Mouse (Mus musculus) midbrain, postnatal 0 days (tissue): ENCODE data around the gene Bahd1. TPM values are rescaled to one million over a fixed set of nuclear protein-coding genes. Genes with fewer than 3 reads are reported as not detected.

Experiments
- ATAC-seq: fragments of 200-750 bp; cut with Nextera tagmentation; 2 replicates; pipeline ENCODE4 v1.8.0; 2017; ENCODE audit warnings: moderate number of reproducible peaks, mild to moderate bottlenecking, moderate TSS enrichment, moderate library complexity; ENCODE audit not compliant: low FRiP score
- DNase-seq: peaks from one replicate; pipeline ENCODE4 v3.0.0-alpha.2; 2015; ENCODE audit warnings: low spot score
- H3K27ac ChIP-seq: fragments of 300-500 bp; sonication (generic); 2 replicates; pipeline ENCODE4 v1.5.1; 2014; ENCODE audit warnings: low read depth, mild to moderate bottlenecking, low read length, mixed read lengths
- H3K27me3 ChIP-seq: fragments of 300-500 bp; sonication (generic); 2 replicates; pipeline ENCODE4 v1.6.1; 2014; ENCODE audit warnings: low read length, control low read depth, mixed read lengths; ENCODE audit not compliant: insufficient read depth
- H3K36me3 ChIP-seq: fragments of 300-500 bp; sonication (generic); 2 replicates; pipeline ENCODE4 v1.6.1; 2014; ENCODE audit warnings: low read length, control low read depth, mixed read lengths; ENCODE audit not compliant: insufficient read depth
- H3K4me1 ChIP-seq: fragments of 300-500 bp; sonication (generic); 2 replicates; pipeline ENCODE4 v1.6.1; 2014; ENCODE audit warnings: mild to moderate bottlenecking, control low read depth, antibody characterized with exemption, low read length, mixed read lengths; ENCODE audit not compliant: insufficient read depth
- H3K4me2 ChIP-seq: fragments of 300-500 bp; sonication (generic); 2 replicates; pipeline ENCODE4 v1.6.1; 2014; ENCODE audit warnings: low read depth, mild to moderate bottlenecking, low read length, mixed read lengths; ENCODE audit not compliant: poor library complexity, severe bottlenecking
- H3K4me3 ChIP-seq: fragments of 300-500 bp; sonication (generic); 2 replicates; pipeline ENCODE4 v1.5.1; 2014; ENCODE audit warnings: low read depth, mild to moderate bottlenecking, low read length, moderate library complexity
- H3K9ac ChIP-seq: fragments of 300-500 bp; sonication (generic); replicated peaks from 2 replicates; pipeline ENCODE4 v1.6.1; 2014; ENCODE audit warnings: mild to moderate bottlenecking, low read length, moderate library complexity, mixed read lengths; ENCODE audit not compliant: poor library complexity, severe bottlenecking
- H3K9me3 ChIP-seq: fragments of 300-500 bp; sonication (generic); 2 replicates; pipeline ENCODE4 v1.6.1; 2016; ENCODE audit warnings: low read length, control low read depth
- CTCF ChIP-seq: IDR thresholded peaks from 2 replicates; pipeline ENCODE4 v1.5.1; 2016; ENCODE audit warnings: antibody characterized with exemption, mild to moderate bottlenecking
- WGBS: fragments of 180-500 bp; shearing (Covaris S2); extraction: QIAGEN DNeasy Blood & Tissue Kit; methylation state at CpG from one replicate; pipeline ENCODE4 v1.1.7; 2014; 5-methylcytosine and 5-hydroxymethylcytosine counted together
- polyA plus RNA-seq: library from polyadenylated mRNA; unstranded; fragments of >200 nt; fragmentation: Nextera tagmentation; extraction: Ambion mirVana; gene quantifications from 2 replicates; pipeline ENCODE4 v1.2.1, GENCODE M21; 2015
- total RNA-seq: library from RNA; depleted of rRNA; stranded (reverse); fragments of >200 nt; gene quantifications from 2 replicates; pipeline ENCODE4 v1.2.3, GENCODE M21; 2014

Bahd1 gene
- total and polyA plus RNA-seq, 2 experiments from 2014 or later, result 6.1 to 28.6 TPM

GRCm38 (mm10) chr2:118895990-118896913 lies 3.9 kb upstream of the Bahd1 start:
- WGBS, result 2% methylated on average over 36 of the region's 38 CpGs
- Histone ChIP-seq H3K4me3 (peak overlapping the region; percentile 41), H3K36me3 (no peaks in the 10 kb centered on the region), H3K27me3 (peaks cover 56% of the 10 kb centered on the region), H3K27ac (no peak overlapping the region), H3K9ac (peak overlapping the region; percentile 34; the same call in 1 of the 2 replicates), H3K4me2 (peak overlapping the region; percentile 82), H3K9me3 (no peaks in the 10 kb centered on the region), H3K4me1 (peaks cover 11% of the 10 kb centered on the region; the same call in 1 of the 2 replicates)
- no peak for TF ChIP-seq CTCF
- ATAC-seq (no peak), DNase-seq (no peak)

- Histone ChIP-seq H3K9me3 (no peaks in the 10 kb centered on the region), H3K27me3 (peaks cover 56% of the 10 kb centered on the region), H3K4me1 (peaks cover 11% of the 10 kb centered on the region; the same call in 1 of the 2 replicates), H3K36me3 (no peaks in the 10 kb centered on the region), H3K9ac (peak overlapping the region; percentile 34; the same call in 1 of the 2 replicates), H3K4me2 (peak overlapping the region; percentile 82), H3K4me3 (peak overlapping the region; percentile 41), H3K27ac (no peak overlapping the region)
- WGBS, result under 1% methylated on average over 13 of the region's 13 CpGs
- no peak for TF ChIP-seq CTCF
- ATAC-seq (no peak), DNase-seq (no peak)
Measured at GRCm38 (mm10) chr2:118896914-118897291, 3.3 kb upstream of the Bahd1 start.

- ATAC-seq, result no peak
- Histone ChIP-seq H3K36me3 (no peaks in the 10 kb centered on the region), H3K9ac (0 out of 2 replicates have a peak overlapping the region, but pooled peaks have one; percentile 34), H3K27ac (no peak overlapping the region), H3K9me3 (no peaks in the 10 kb centered on the region), H3K4me2 (peak overlapping the region; percentile 82), H3K4me1 (peaks cover 11% of the 10 kb centered on the region; the same call in 1 of the 2 replicates), H3K27me3 (peaks cover 56% of the 10 kb centered on the region), H3K4me3 (peak overlapping the region; percentile 41)
- DNase-seq, result no peak
- 2% methylated on average over 7 of the region's 7 CpGs for WGBS
- TF ChIP-seq CTCF, result no peak
Measured at GRCm38 (mm10) chr2:118897392-118897791, 2.8 kb upstream of the Bahd1 start.

- ATAC-seq (no peak), DNase-seq (no peak)
- no peak overlapping the region for H3K4me2 ChIP-seq
- peaks cover 56% of the 10 kb centered on the region for H3K27me3 ChIP-seq
- H3K36me3 ChIP-seq, result no peaks in the 10 kb centered on the region
- no peak for TF ChIP-seq CTCF
- no peak overlapping the region for H3K4me3 ChIP-seq
- no peaks in the 10 kb centered on the region for H3K9me3 ChIP-seq
- WGBS, result 3% methylated on average over 11 of the region's 11 CpGs
- H3K27ac ChIP-seq, result no peak overlapping the region
- H3K9ac ChIP-seq, result no peak overlapping the region
- peaks cover 11% of the 10 kb centered on the region; the same call in 1 of the 2 replicates for H3K4me1 ChIP-seq
Measured at GRCm38 (mm10) chr2:118897808-118898207, 2.4 kb upstream of the Bahd1 start.

GRCm38 (mm10) chr2:118898771-118899170 lies 1.4 kb upstream of the Bahd1 start:
- TF ChIP-seq CTCF, result no peak
- Histone ChIP-seq H3K36me3 (no peaks in the 10 kb centered on the region), H3K27me3 (peaks cover 56% of the 10 kb centered on the region), H3K9ac (no peak overlapping the region), H3K27ac (no peak overlapping the region), H3K4me2 (no peak overlapping the region), H3K4me1 (peaks cover 21% of the 10 kb centered on the region), H3K9me3 (no peaks in the 10 kb centered on the region), H3K4me3 (no peak overlapping the region)
- DNase-seq (no peak), ATAC-seq (no peak)
- 10% methylated on average over 4 of the region's 4 CpGs for WGBS

- H3K36me3 ChIP-seq, result no peaks in the 10 kb centered on the region
- no peak overlapping the region for H3K27ac ChIP-seq
- no peak overlapping the region for H3K9ac ChIP-seq
- H3K4me3 ChIP-seq, result no peak overlapping the region
- no peak for TF ChIP-seq CTCF
- DNase-seq (no peak), ATAC-seq (no peak)
- peaks cover 56% of the 10 kb centered on the region for H3K27me3 ChIP-seq
- 9% methylated on average over 7 of the region's 7 CpGs for WGBS
- no peaks in the 10 kb centered on the region for H3K9me3 ChIP-seq
- H3K4me1 ChIP-seq, result peaks cover 22% of the 10 kb centered on the region
- H3K4me2 ChIP-seq, result no peak overlapping the region
Measured at GRCm38 (mm10) chr2:118899306-118899705, 871 bp upstream of the Bahd1 start.
